Mouse (Mus musculus) lung, postnatal 0 days (tissue): ENCODE measurements around the gene Zfp593.

Source experiments
- CTCF ChIP-seq: IDR thresholded peaks from 2 replicates; pipeline ENCODE4 v1.5.1; 2016; ENCODE audit warnings: antibody characterized with exemption, mild to moderate bottlenecking
- EP300 ChIP-seq: IDR thresholded peaks from 2 replicates; pipeline ENCODE4 v1.6.1; 2016; ENCODE audit warnings: antibody characterized with exemption, mild to moderate bottlenecking, control low read depth

DNA sequence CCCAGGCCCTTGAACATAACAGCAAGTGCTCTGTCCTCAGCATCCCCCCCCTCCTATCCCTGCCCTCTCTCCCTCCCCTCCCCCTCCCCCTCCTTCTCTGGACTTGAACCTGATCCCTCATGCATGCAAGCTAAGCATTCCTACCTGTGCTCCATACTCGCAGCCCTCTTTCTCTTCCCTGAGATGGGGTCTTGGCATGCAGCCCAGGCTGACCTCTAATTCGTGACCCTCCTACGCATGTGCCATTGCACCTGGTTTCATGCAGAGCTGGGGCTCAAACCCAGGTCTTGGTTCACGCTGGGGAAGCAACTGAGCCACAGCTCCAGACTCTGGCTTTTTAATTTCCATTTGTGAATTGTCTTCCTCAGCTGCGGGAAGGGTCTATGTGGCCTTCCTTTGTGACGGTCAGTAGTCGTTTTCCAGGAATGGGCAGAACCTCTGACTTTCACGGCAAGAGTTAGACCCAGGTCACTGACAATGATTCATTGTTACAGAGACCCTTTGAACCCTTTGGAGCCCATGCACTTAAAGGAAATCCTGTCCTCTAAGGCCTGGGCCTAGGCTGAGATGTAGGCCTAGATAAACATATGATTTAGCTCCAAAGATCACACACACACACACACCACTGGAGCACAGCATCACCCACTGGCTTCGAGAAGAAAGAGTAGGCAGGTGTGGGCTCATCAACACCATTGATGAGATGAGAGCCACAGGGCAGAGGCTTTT lies 20.6 kb upstream of the Zfp593 start:
- peak; percentile 10; the same call in 1 of the 2 replicates for TF ChIP-seq CTCF
- TF ChIP-seq EP300 = peak; percentile 56; the same call in 1 of the 2 replicates
